Mouse (Mus musculus): Measurements from ENCODE around the gene Cnn3. TPM values are rescaled to one million over a fixed set of nuclear protein-coding genes. Genes with fewer than 3 reads are reported as not detected.

Gene Cnn3
- polyA plus RNA-seq (2014; fragmentation: Illumina TruSeq; extraction: RNeasy Lipid Tissue Mini Kit (QIAGEN cat#74804); ENCODE audit: low read depth, low replicate concordance): 167 TPM

DNA sequence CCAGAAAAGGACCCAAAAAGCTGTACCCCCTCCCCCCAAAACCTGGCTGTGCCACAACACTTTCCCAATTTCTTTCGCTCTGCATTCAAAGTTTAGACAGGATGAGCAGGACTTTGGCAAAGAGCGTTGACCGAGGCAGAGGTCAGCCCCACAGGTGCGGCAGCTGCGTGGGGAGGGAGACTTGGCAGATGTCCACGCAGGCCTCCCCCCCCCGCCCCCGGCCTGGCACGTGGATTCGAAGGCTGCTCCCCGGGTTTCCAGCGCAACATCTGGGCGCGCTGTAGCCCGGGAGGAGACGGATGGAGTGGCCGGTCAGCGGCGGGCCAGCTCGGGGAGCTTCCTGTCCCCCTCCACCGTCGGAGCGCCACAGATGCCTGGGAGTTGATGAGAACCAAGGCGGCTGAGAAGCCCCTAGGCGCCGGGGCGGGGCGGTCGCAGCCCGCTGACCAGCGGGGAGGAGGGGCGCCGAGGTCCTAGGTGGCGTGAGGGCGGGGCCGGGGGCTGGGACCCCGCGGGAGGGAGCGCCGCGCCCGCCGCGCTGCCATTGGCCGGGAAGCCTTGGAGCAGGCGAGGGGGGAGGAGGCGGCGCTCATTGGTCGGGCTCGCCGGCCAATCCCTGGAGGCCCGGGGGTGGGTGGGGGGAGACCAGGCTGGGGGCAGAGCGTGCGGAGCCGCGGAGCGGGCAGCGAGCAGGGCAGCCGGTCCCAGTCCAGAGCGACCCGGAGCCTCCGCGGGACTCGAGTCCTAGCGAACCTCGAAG lies at the start of gene Cnn3:
Gene Cnn3, plus strand, starts transcription at position 637 of the 760 bp plus-strand sequence.

Other genes starting within 250 kb of the Cnn3 start
- gene Tmem56, start 143.4 kb upstream of the Cnn3 start, polyA plus RNA-seq (2014; fragmentation: Illumina TruSeq; extraction: RNeasy Lipid Tissue Mini Kit (QIAGEN cat#74804); ENCODE audit: low read depth, low replicate concordance): 254 TPM
- gene Alg14, start 134.7 kb upstream of the Cnn3 start, polyA plus RNA-seq (2014; fragmentation: Illumina TruSeq; extraction: RNeasy Lipid Tissue Mini Kit (QIAGEN cat#74804); ENCODE audit: low read depth, low replicate concordance): 23.7 TPM
- 13.7 TPM for gene Slc44a3, start 105.9 kb downstream of the Cnn3 start, polyA plus RNA-seq (2014; fragmentation: Illumina TruSeq; extraction: RNeasy Lipid Tissue Mini Kit (QIAGEN cat#74804); ENCODE audit: low read depth, low replicate concordance)
- gene 4930432M17Rik, start 244.3 kb downstream of the Cnn3 start, polyA plus RNA-seq (2014; fragmentation: Illumina TruSeq; extraction: RNeasy Lipid Tissue Mini Kit (QIAGEN cat#74804); ENCODE audit: low read depth, low replicate concordance): not detected

All from liver, adult 10 weeks (tissue).